Mouse (Mus musculus): ENCODE data around the gene Cds2. TPM values are rescaled to one million over a fixed set of nuclear protein-coding genes. Genes with fewer than 3 reads are reported as not detected.

Cds2 gene
- total RNA-seq, 2 experiments from 2014 or later = 63.9 to 73.8 TPM

Other genes with a start within 250 kb of the Cds2 start
- gene Rassf2, start 232.9 kb upstream of the Cds2 start, total RNA-seq (2021) = 10 to 100 TPM; 13.7 to 15.2 TPM
- gene Slc23a2, start 118.0 kb upstream of the Cds2 start, total RNA-seq (2021) = 10 to 100 TPM; 20.3 to 22.8 TPM
- gene Tmem230, start 15.3 kb upstream of the Cds2 start, total RNA-seq (2021) = 10 to 100 TPM; 22.6 to 24.4 TPM
- gene Pcna, start 9.8 kb upstream of the Cds2 start, total RNA-seq (2021) = 100 to 1,000 TPM; 182 to 184 TPM
- under 1 TPM; 0.29 to 0.45 TPM for gene Prokr2, start 122.3 kb downstream of the Cds2 start, total RNA-seq (2021)